Comparison of ENCODE assay signal across 27 mouse cellular contexts in the genomic region with DNA sequence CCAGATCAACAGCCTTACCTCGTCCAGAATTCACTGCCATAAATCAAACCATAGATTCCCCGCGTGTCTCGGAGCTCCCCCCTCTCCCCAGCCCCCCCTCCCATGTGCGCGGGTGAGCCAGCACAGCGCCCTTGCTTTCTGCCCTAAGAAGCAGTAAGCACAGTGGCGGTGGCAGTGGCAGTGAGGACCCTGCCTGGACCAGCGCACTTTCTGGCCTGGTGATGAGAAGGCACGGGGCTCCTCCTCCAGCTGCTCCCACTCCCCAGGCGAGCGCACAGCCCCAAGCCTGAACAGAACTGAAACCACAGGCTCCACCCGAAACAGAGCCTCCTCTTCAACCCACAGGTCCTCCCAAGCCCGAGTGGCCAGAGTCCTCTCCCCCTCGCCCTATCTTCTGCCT. TPM values are rescaled to one million over a fixed set of nuclear protein-coding genes. Genes with fewer than 3 reads are reported as not detected.
"Had no signal": no experiment of that assay in that cellular context is flagged by ENCODE, and none has a peak within 500 bp of the region (broad histone marks: within the 10 kb centered on the region; RNA-seq: fewer than 3 reads in every experiment).

No protein-coding gene starts in this region.

- H3K9ac ChIP-seq: embryonic facial prominence, embryonic 12.5 days; embryonic facial prominence, embryonic 13.5 days; embryonic facial prominence, embryonic 15.5 days; forebrain, embryonic 12.5 days; forebrain, embryonic 15.5 days; forebrain, postnatal 0 days had no signal

- H3K27ac ChIP-seq: embryonic facial prominence, embryonic 10.5 days; embryonic facial prominence, embryonic 12.5 days; embryonic facial prominence, embryonic 13.5 days; embryonic facial prominence, embryonic 15.5 days; forebrain, embryonic 12.5 days; forebrain, embryonic 15.5 days; gastrocnemius, adult 2 months; heart, adult 2 months had no signal

- H3K4me3 ChIP-seq: embryonic facial prominence, embryonic 10.5 days; embryonic facial prominence, embryonic 12.5 days; embryonic facial prominence, embryonic 13.5 days; embryonic facial prominence, embryonic 15.5 days; erythroblast, embryonic 14.5 days; forebrain, embryonic 12.5 days; forebrain, embryonic 15.5 days; gastrocnemius, adult 2 months; heart, adult 2 months had no signal

- H3K4me1 ChIP-seq: embryonic facial prominence, embryonic 10.5 days; embryonic facial prominence, embryonic 12.5 days; embryonic facial prominence, embryonic 13.5 days; embryonic facial prominence, embryonic 15.5 days; forebrain, embryonic 12.5 days; forebrain, embryonic 15.5 days had no signal

- H3K36me3 ChIP-seq: embryonic facial prominence, embryonic 10.5 days; embryonic facial prominence, embryonic 12.5 days; embryonic facial prominence, embryonic 13.5 days; embryonic facial prominence, embryonic 15.5 days; forebrain, embryonic 12.5 days; forebrain, embryonic 15.5 days had no signal

- H3K27me3 ChIP-seq: embryonic facial prominence, embryonic 12.5 days; embryonic facial prominence, embryonic 13.5 days; embryonic facial prominence, embryonic 15.5 days; forebrain, embryonic 12.5 days; forebrain, embryonic 15.5 days had no signal

- ATAC-seq: forebrain, embryonic 14.5 days; forebrain, embryonic 15.5 days; forebrain, embryonic 16.5 days; forebrain, postnatal 0 days had no signal

- H3K4me2 ChIP-seq: embryonic facial prominence, embryonic 12.5 days; embryonic facial prominence, embryonic 13.5 days; embryonic facial prominence, embryonic 15.5 days; forebrain, embryonic 12.5 days; forebrain, embryonic 15.5 days; heart, embryonic 11.5 days had no signal

- DNase-seq: cerebellum, adult 2 months; cerebellum, adult 8-10 months; cerebellum, adult 9-10 months; cerebellum, adult 9-11 months; cerebellum, postnatal 10 days; cerebellum, postnatal 14 days; cerebellum, postnatal 25 days; cerebellum, postnatal 36 days; embryo, embryonic 11 days; forebrain, postnatal 0 days; gastrocnemius, adult 2 months; gastrocnemius, postnatal 10 days; gastrocnemius, postnatal 14 days; gastrocnemius, postnatal 25 days; gastrocnemius, postnatal 36 days; heart, adult 2 months had no signal

RNA-seq across cellular contexts. Expression of a gene that starts 45.8 kb away (rescaled TPM):
- total RNA-seq: gastrocnemius, adult 18-20 months; gastrocnemius, adult 2 months; gastrocnemius, postnatal 25 days had no signal
